Mouse (Mus musculus): ENCODE measurements around the gene Asphd1. TPM values are rescaled to one million over a fixed set of nuclear protein-coding genes. Genes with fewer than 3 reads are reported as not detected.

The Asphd1 gene
- polyA plus RNA-seq, 1 experiment, result 0.43 TPM

GRCm38 (mm10) chr7:126898102-126898990 lies 51.0 kb downstream of the Asphd1 start:
- peak; percentile 75 for DNase-seq (ENCODE audit: low read depth, low spot score)
- 12% methylated on average over 37 of the region's 37 CpGs for WGBS

GRCm38 (mm10) chr7:126897390-126898101 lies 51.8 kb downstream of the Asphd1 start:
- 4% methylated on average over 16 of the region's 16 CpGs for WGBS
- no peak for DNase-seq (ENCODE audit: low read depth, low spot score)

GRCm38 (mm10) chr7:126896912-126897311 lies 52.5 kb downstream of the Asphd1 start:
- no peak for DNase-seq (ENCODE audit: low read depth, low spot score)
- 82% methylated on average over 5 of the region's 5 CpGs for WGBS

Other genes with a start within 250 kb of the Asphd1 start
- gene Coro1a, start 241.8 kb downstream of the Asphd1 start, polyA plus RNA-seq (2012; rRNA removed), result 137 and 143 TPM in 2 replicates
- 497 and 498 TPM in 2 replicates for gene Mapk3, start 190.0 kb downstream of the Asphd1 start, polyA plus RNA-seq (2012; rRNA removed)
- 32.7 and 34.4 TPM in 2 replicates for gene Gdpd3, start 183.2 kb downstream of the Asphd1 start, polyA plus RNA-seq (2012; rRNA removed)
- gene Ypel3, start 172.6 kb downstream of the Asphd1 start, polyA plus RNA-seq (2012; rRNA removed), result 84.4 and 90.5 TPM in 2 replicates
- 0.87 and 1.6 TPM in 2 replicates for gene Tbx6, start 168.1 kb downstream of the Asphd1 start, polyA plus RNA-seq (2012; rRNA removed)
- 245 and 253 TPM in 2 replicates for gene Ppp4c, start 157.1 kb downstream of the Asphd1 start, polyA plus RNA-seq (2012; rRNA removed)
- 1.9 and 2.6 TPM in 2 replicates for gene Fam57b, start 151.9 kb downstream of the Asphd1 start, polyA plus RNA-seq (2012; rRNA removed)
- gene 4930451I11Rik, start 117.9 kb downstream of the Asphd1 start, polyA plus RNA-seq (2012; rRNA removed), result not detected in 2 replicates
- gene Doc2a, start 102.2 kb downstream of the Asphd1 start, polyA plus RNA-seq (2012; rRNA removed), result not detected in 2 replicates
- 9.4 and 13.4 TPM in 2 replicates for gene Hirip3, start 87.6 kb downstream of the Asphd1 start, polyA plus RNA-seq (2012; rRNA removed)
- 36.5 and 39.3 TPM in 2 replicates for gene Ino80e, start 87.2 kb downstream of the Asphd1 start, polyA plus RNA-seq (2012; rRNA removed)
- 37.8 and 51.7 TPM in 2 replicates for gene Taok2, start 64.9 kb downstream of the Asphd1 start, polyA plus RNA-seq (2012; rRNA removed)
- gene Tmem219, start 26.7 kb downstream of the Asphd1 start, polyA plus RNA-seq (2012; rRNA removed), result 64.4 and 92.1 TPM in 2 replicates
- gene Kctd13, start 20.7 kb downstream of the Asphd1 start, polyA plus RNA-seq (2012; rRNA removed), result 9.5 and 13.9 TPM in 2 replicates
- gene Sez6l2, start 981 bp upstream of the Asphd1 start, polyA plus RNA-seq (2012; rRNA removed), result 2.9 and 3.4 TPM in 2 replicates
- gene Cdipt, start 26.3 kb upstream of the Asphd1 start, polyA plus RNA-seq (2012; rRNA removed), result 324 and 348 TPM in 2 replicates
- 0.80 and 1.1 TPM in 2 replicates for gene Cdiptos, start 26.5 kb upstream of the Asphd1 start, polyA plus RNA-seq (2012; rRNA removed)
- 185 and 289 TPM in 2 replicates for gene Mvp, start 65.0 kb upstream of the Asphd1 start, polyA plus RNA-seq (2012; rRNA removed)
- gene Pagr1b, start 66.9 kb upstream of the Asphd1 start, polyA plus RNA-seq (2012; rRNA removed), result 0.45 and 3.0 TPM in 2 replicates
- gene Pagr1a, start 67.8 kb upstream of the Asphd1 start, polyA plus RNA-seq (2012; rRNA removed), result 5.3 and 11.3 TPM in 2 replicates
- gene Gm42742, start 71.5 kb upstream of the Asphd1 start, polyA plus RNA-seq (2012; rRNA removed), result 22.1 and 23.8 TPM in 2 replicates
- 1.7 and 2.5 TPM in 2 replicates for gene Prrt2, start 71.6 kb upstream of the Asphd1 start, polyA plus RNA-seq (2012; rRNA removed)
- gene Maz, start 77.5 kb upstream of the Asphd1 start, polyA plus RNA-seq (2012; rRNA removed), result 102 and 115 TPM in 2 replicates
- 18.4 and 19.3 TPM in 2 replicates for gene Kif22, start 92.9 kb upstream of the Asphd1 start, polyA plus RNA-seq (2012; rRNA removed)
- 7,033 and 9,267 TPM in 2 replicates for gene Zg16, start 137.7 kb upstream of the Asphd1 start, polyA plus RNA-seq (2012; rRNA removed)
- 12.4 and 16.5 TPM in 2 replicates for gene AI467606, start 141.8 kb upstream of the Asphd1 start, polyA plus RNA-seq (2012; rRNA removed)
- gene Qprt, start 172.6 kb upstream of the Asphd1 start, polyA plus RNA-seq (2012; rRNA removed), result 1.5 TPM in 2 replicates
- 3.7 and 5.7 TPM in 2 replicates for gene Spn, start 188.2 kb upstream of the Asphd1 start, polyA plus RNA-seq (2012; rRNA removed)
- 25.1 and 28.6 TPM in 2 replicates for gene Cd2bp2, start 246.5 kb upstream of the Asphd1 start, polyA plus RNA-seq (2012; rRNA removed)

Measured in large intestine, adult 2 months (tissue).